Mouse (Mus musculus) ES-E14 (cell line): ENCODE results near the gene Nos1.

ENCODE experiments used
- ZC3H11A ChIP-seq: IDR thresholded peaks from 2 replicates; pipeline ENCODE4 v1.6.1; 2012; ENCODE audit warnings: low read depth, mild to moderate bottlenecking, inconsistent platforms, low read length, borderline replicate concordance
- ZNF384 ChIP-seq: IDR thresholded peaks from 2 replicates; pipeline ENCODE4 v1.6.1; 2012; ENCODE audit warnings: low read depth, low read length, inconsistent platforms

- TF ChIP-seq ZC3H11A: no peak
- no peak for TF ChIP-seq ZNF384
Observed at GRCm38 (mm10) chr5:117818800-117819199, 38.0 kb downstream of the Nos1 start.
